Mouse (Mus musculus): Measurements from ENCODE around the gene Mrpl4. TPM values are rescaled to one million over a fixed set of nuclear protein-coding genes. Genes with fewer than 3 reads are reported as not detected.

The Mrpl4 gene
- polyA plus RNA-seq, 1 experiment from 2014 or later, result 129 TPM

GRCm38 (mm10) chr9:20975431-20976215, 26.9 kb upstream of the Mrpl4 start:
- Histone ChIP-seq H3K4me2 (peak overlapping the region; percentile 76), H3K36me3 (no peaks in the 10 kb centered on the region), H3K4me3 (replicated peaks) (peak overlapping the region; percentile 91), H3K9ac (peak overlapping the region; percentile 87), H3K27ac (peak overlapping the region; percentile 95), H3K4me1 (peaks cover 50% of the 10 kb centered on the region), H3K9me3 (no peaks in the 10 kb centered on the region), H3K27me3 (replicated peaks) (no peaks in the 10 kb centered on the region)
- WGBS, result under 1% methylated on average over 45 of the region's 45 CpGs
- ATAC-seq (ENCODE audit: insufficient read depth, low FRiP score, low read depth), result no peak

GRCm38 (mm10) chr9:20976216-20976960, 26.1 kb upstream of the Mrpl4 start, which contains the start of gene S1pr2:
S1pr2 (minus strand) TSS chr9:20976781.
- peak; percentile 56 for ATAC-seq (ENCODE audit: insufficient read depth, low FRiP score, low read depth)
- Histone ChIP-seq H3K27me3 (replicated peaks) (no peaks in the 10 kb centered on the region), H3K27ac (peak within 1 kb of the TSS; percentile 95), H3K36me3 (no peaks in the 10 kb centered on the region), H3K4me3 (replicated peaks) (peak within 1 kb of the TSS; percentile 91), H3K4me2 (peak within 1 kb of the TSS; percentile 76), H3K9me3 (no peaks in the 10 kb centered on the region), H3K9ac (peak within 1 kb of the TSS; percentile 87), H3K4me1 (peaks cover 49% of the 10 kb centered on the region)
- under 1% methylated on average over 47 of the region's 47 CpGs for WGBS

GRCm38 (mm10) chr9:20976961-20977689, 25.4 kb upstream of the Mrpl4 start:
- no peak for ATAC-seq (ENCODE audit: insufficient read depth, low FRiP score, low read depth)
- no peaks in the 10 kb centered on the region for H3K9me3 ChIP-seq
- under 1% methylated on average over 4 of the region's 4 CpGs for WGBS
- H3K4me1 ChIP-seq, result peaks cover 42% of the 10 kb centered on the region
- H3K9ac ChIP-seq, result no peak overlapping the region
- peak overlapping the region; percentile 76 for H3K4me2 ChIP-seq
- no peaks in the 10 kb centered on the region for H3K27me3 ChIP-seq (replicated peaks)
- peak overlapping the region; percentile 95 for H3K27ac ChIP-seq
- peak overlapping the region; percentile 91 for H3K4me3 ChIP-seq (replicated peaks)
- H3K36me3 ChIP-seq, result no peaks in the 10 kb centered on the region

- Histone ChIP-seq H3K4me3 (replicated peaks) (no peak overlapping the region), H3K9ac (no peak overlapping the region), H3K4me1 (peaks cover 28% of the 10 kb centered on the region), H3K9me3 (no peaks in the 10 kb centered on the region), H3K4me2 (no peak overlapping the region), H3K27me3 (replicated peaks) (no peaks in the 10 kb centered on the region), H3K27ac (peak overlapping the region; percentile 63), H3K36me3 (no peaks in the 10 kb centered on the region)
- WGBS, result 48% methylated on average over 10 of the region's 10 CpGs
- no peak for ATAC-seq (ENCODE audit: insufficient read depth, low FRiP score, low read depth)
These were observed 24.0 kb upstream of the Mrpl4 start for GRCm38 (mm10) chr9:20978409-20979095.

- ATAC-seq (ENCODE audit: insufficient read depth, low FRiP score, low read depth), result no peak
- peak overlapping the region; percentile 63 for H3K27ac ChIP-seq
- WGBS, result 48% methylated on average over 5 of the region's 5 CpGs
These were observed 23.4 kb upstream of the Mrpl4 start for GRCm38 (mm10) chr9:20979181-20979580.

GRCm38 (mm10) chr9:20979769-20980168, 22.8 kb upstream of the Mrpl4 start:
- Histone ChIP-seq H3K27ac (no peak overlapping the region), H3K9ac (no peak overlapping the region), H3K36me3 (no peaks in the 10 kb centered on the region), H3K9me3 (no peaks in the 10 kb centered on the region), H3K4me1 (peaks cover 22% of the 10 kb centered on the region), H3K4me3 (replicated peaks) (no peak overlapping the region), H3K4me2 (no peak overlapping the region), H3K27me3 (replicated peaks) (no peaks in the 10 kb centered on the region)
- no peak for ATAC-seq (ENCODE audit: insufficient read depth, low FRiP score, low read depth)
- WGBS, result 80% methylated on average over 7 of the region's 7 CpGs

More at GRCm38 (mm10) chr9:20979181-20979580, 23.4 kb upstream of the Mrpl4 start:
- Histone ChIP-seq H3K4me1 (peaks cover 27% of the 10 kb centered on the region), H3K27me3 (replicated peaks) (no peaks in the 10 kb centered on the region), H3K9me3 (no peaks in the 10 kb centered on the region), H3K36me3 (no peaks in the 10 kb centered on the region), H3K4me3 (replicated peaks) (no peak overlapping the region), H3K9ac (no peak overlapping the region), H3K4me2 (no peak overlapping the region)

GRCm38 (mm10) chr9:20982171-20982570, 20.4 kb upstream of the Mrpl4 start:
- Histone ChIP-seq H3K27me3 (replicated peaks) (no peaks in the 10 kb centered on the region), H3K9ac (no peak overlapping the region), H3K4me3 (replicated peaks) (no peak overlapping the region), H3K4me2 (no peak overlapping the region), H3K36me3 (no peaks in the 10 kb centered on the region), H3K4me1 (0 out of 2 replicates have a peak, but pooled peaks cover 8% of the 10 kb centered on the region), H3K9me3 (no peaks in the 10 kb centered on the region), H3K27ac (no peak overlapping the region)
- 62% methylated on average over 3 of the region's 3 CpGs for WGBS
- no peak for ATAC-seq (ENCODE audit: insufficient read depth, low FRiP score, low read depth)

- no peak for ATAC-seq (ENCODE audit: insufficient read depth, low FRiP score, low read depth)
- Histone ChIP-seq H3K27me3 (replicated peaks) (no peaks in the 10 kb centered on the region), H3K9ac (no peak overlapping the region), H3K4me3 (replicated peaks) (no peak overlapping the region), H3K27ac (no peak overlapping the region), H3K9me3 (no peaks in the 10 kb centered on the region), H3K4me2 (no peak overlapping the region), H3K4me1 (0 out of 2 replicates have a peak, but pooled peaks cover 14% of the 10 kb centered on the region), H3K36me3 (no peaks in the 10 kb centered on the region)
- WGBS, result 33% methylated on average over 5 of the region's 5 CpGs
These were observed 19.4 kb upstream of the Mrpl4 start for GRCm38 (mm10) chr9:20983169-20983568.

GRCm38 (mm10) chr9:20986952-20987686, 15.4 kb upstream of the Mrpl4 start:
- H3K36me3 ChIP-seq, result no peaks in the 10 kb centered on the region
- H3K9ac ChIP-seq, result no peak overlapping the region
- ATAC-seq (ENCODE audit: insufficient read depth, low FRiP score, low read depth), result peak; percentile 81
- H3K27me3 ChIP-seq (replicated peaks), result no peaks in the 10 kb centered on the region
- H3K4me1 ChIP-seq, result 0 out of 2 replicates have a peak, but pooled peaks cover 14% of the 10 kb centered on the region
- H3K4me3 ChIP-seq (replicated peaks), result no peak overlapping the region
- 41% methylated on average over 15 of the region's 15 CpGs for WGBS
- no peak overlapping the region for H3K4me2 ChIP-seq
- no peaks in the 10 kb centered on the region for H3K9me3 ChIP-seq
- H3K27ac ChIP-seq, result peak overlapping the region; percentile 88

- H3K36me3 ChIP-seq, result no peaks in the 10 kb centered on the region
- no peaks in the 10 kb centered on the region for H3K9me3 ChIP-seq
- H3K4me3 ChIP-seq (replicated peaks), result no peak overlapping the region
- 0 out of 2 replicates have a peak, but pooled peaks have one; percentile 12 for ATAC-seq (ENCODE audit: insufficient read depth, low FRiP score, low read depth)
- H3K27me3 ChIP-seq (replicated peaks), result no peaks in the 10 kb centered on the region
- no peak overlapping the region for H3K9ac ChIP-seq
- WGBS, result 28% methylated on average over 7 of the region's 7 CpGs
- H3K4me2 ChIP-seq, result no peak overlapping the region
- H3K4me1 ChIP-seq, result 0 out of 2 replicates have a peak, but pooled peaks cover 17% of the 10 kb centered on the region
- H3K27ac ChIP-seq, result peak overlapping the region; percentile 88
These were observed 14.6 kb upstream of the Mrpl4 start for GRCm38 (mm10) chr9:20987953-20988352.
